Mouse (Mus musculus): Measurements from ENCODE around the gene Acad9. TPM values are rescaled to one million over a fixed set of nuclear protein-coding genes. Genes with fewer than 3 reads are reported as not detected.

Acad9 gene
- polyA plus RNA-seq (2012), result 11.9 and 15.0 TPM in 2 replicates

DNA sequence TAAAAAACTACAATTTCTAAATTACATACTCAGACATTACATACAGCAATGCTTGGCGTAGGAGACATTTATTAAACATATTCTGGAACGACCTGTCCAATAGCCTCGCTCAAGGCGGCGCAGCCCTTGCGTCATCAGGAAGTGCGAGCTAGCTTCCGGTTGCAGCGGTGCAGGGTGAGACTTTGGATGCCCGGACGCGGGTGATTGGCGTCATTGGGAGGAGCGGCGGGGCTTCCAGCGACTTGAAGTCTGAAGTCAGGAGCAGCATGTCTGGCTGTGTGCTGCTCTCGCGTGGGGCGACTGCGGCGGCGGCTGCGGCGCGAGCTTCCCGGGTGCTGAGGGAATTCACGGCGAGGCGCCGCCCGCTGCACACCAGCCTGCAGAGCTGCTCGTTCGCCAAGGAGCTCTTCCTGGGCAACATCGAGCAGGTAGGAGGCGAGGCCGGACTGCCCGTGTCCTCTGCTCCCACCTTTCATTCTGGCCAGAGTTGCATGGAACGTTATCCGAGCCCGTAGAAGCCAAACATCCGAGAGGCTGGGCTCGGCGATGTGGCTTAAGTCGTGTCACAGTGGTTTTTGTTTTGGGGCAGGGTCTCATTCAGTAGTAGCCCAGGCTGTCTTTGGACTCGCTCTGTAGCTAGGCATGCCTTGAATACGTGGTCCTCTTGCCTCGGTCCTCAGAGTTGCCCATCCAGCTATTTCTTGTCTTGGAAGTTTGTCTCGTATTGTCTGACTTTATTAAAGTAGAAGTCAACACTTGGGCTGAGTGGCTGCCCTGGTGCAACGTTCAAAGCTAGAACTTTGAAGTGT is at the start of gene Acad9:
Gene Acad9, plus strand, starts transcription at position 137 of the 809 bp plus-strand sequence.

DNA sequence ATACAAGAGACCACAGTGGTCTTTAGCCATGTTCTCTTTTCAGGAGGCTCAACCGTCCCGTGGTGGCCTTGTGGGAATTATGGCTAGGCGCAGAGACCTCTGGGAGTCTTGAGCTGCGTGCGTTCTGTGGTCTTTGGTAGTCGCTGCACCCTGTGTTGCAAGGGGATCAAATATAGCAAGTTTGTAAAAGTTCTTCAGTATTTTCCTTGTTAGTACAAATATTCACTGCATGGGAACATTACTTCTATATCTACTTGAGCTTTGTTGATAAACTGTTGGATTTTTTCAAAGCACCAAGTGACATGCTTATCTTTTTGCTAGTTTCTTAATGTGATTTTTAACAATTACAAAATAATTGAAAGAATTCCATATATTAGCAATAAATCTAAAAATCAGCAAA is 12.3 kb upstream of the Acad9 start, which contains the start of gene Ccdc144b:
Gene Ccdc144b, minus strand, starts transcription at position 101 of the 400 bp plus-strand sequence.

Other genes starting within 250 kb of the Acad9 start
- 6.9 and 12.5 TPM in 2 replicates for gene Dcun1d1, start 128.5 kb upstream of the Acad9 start, polyA plus RNA-seq (2012)
- 2.5 and 2.8 TPM in 2 replicates for gene Mccc1, start 65.3 kb upstream of the Acad9 start, polyA plus RNA-seq (2012)
- 0.01 TPM in 1 of 2 replicates, not detected in the other for gene Ccdc144b, start 12.4 kb upstream of the Acad9 start, polyA plus RNA-seq (2012)
- gene D3Ertd254e, start 85.0 kb downstream of the Acad9 start, polyA plus RNA-seq (2012), result 0.19 and 0.54 TPM in 2 replicates
- not detected in 2 replicates for gene Qrfpr, start 156.3 kb downstream of the Acad9 start, polyA plus RNA-seq (2012)

All from megakaryocyte-erythroid progenitor cell, adult 5 weeks (primary cell).